Mouse (Mus musculus): ENCODE data around the gene Optn.

Optn gene

DNA sequence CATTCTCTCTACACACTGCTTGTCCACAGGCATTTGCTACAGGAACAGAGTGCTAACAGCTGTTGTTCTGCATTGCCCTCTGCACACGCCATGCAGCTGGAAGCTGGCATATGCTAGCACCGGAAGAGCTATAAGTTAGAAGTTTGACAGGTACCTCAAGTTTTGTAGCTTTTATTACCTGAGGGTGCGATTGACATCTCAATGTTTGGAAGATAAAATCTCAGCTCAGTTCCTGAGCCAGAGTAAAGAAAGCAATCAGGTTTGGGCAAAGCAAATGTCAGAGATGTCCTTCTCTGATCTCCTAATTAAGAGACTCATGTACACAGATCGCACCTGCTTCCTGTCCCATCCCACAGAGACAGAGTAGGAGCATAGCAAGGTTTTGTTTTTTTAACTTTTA, 77.1 kb downstream of the Optn start:
- DNase-seq (ENCODE audit: low spot score), result no peak

DNA sequence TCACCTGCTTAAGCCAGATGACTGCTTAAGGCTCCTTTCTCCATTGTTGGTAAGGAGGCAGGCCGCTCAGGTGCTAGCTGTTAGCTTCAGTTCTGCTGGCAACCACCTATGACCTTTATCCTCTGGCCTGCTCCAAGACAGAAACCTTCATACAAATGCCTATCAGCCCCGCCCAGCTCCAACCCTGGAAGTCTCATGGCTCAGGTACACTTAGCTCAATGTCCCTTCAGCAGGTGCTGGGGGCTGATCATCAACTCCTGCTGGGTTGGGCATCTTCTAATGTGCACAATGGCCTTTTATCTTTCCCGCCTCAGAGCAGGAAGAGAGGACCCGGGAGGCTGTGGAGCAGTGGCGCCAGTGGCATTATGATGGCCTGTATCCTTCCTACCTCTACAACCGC, 78.9 kb downstream of the Optn start:
- no peak for DNase-seq (ENCODE audit: low spot score)

DNA sequence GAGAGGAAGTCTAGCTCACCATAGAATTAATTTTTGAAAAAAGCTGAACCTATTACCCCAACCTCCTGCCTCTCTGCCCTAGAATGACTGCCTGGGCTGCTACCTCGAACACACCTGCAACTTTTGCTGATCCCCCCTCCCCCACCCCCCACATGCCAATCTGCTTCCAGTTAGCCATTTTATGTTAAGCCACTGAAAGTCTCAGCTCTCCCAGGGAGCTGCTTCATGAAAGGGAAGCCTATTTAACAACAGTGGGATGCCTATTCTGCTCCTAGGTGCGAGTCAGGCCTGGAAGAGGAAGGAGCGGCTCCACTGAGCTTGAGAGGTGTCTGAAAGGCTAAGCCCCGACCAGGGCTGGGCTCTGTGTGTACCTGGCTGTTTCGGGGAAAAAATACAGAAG, 79.9 kb downstream of the Optn start:
- DNase-seq (ENCODE audit: low spot score), result no peak

DNA sequence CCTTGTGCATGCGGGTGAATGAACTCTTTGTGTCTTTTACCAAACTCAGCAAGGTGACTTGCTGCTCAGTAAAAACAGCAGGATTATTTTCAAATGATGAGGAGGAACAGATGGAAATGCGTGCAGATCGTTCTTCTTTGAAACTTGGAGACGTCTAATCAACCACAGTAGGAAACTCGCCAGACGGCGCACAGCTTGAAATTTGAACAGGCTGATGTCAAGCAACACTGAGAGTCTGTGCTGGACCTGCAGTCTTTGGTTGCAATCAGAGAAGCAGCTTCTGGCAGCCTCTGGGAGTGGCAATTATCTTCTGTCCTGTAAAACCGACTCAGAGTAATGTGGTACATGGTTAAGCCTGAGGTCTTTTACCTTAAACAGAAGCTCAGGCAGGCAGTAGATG, 85.8 kb downstream of the Optn start:
- DNase-seq (ENCODE audit: low spot score), result no peak

DNA sequence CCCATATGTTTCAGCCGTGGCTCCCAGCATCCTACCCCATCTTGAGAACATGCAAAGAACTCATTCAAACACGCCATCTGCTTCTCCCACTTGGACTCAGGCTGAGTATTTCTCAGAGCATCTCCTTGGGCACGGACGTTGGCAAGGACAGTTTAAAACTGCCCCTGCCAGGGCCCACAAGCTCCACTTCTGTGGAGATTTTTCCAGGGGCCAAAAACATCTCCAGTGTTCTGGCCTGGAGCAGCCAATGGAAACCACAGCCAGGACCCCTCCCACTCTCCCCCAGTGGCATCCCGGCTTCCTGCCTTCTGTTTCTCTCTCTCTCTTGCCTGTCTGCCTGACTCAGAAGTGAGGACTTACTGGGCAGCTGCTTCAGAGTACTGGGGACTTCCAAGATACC, 88.0 kb downstream of the Optn start, which contains the start of gene Ucma:
Gene Ucma, plus strand, starts transcription at position 316 of the 400 bp plus-strand sequence.
- no peak for DNase-seq (ENCODE audit: low spot score)

All from ovary, postnatal 14 days (tissue).